Mouse (Mus musculus): Measurements from ENCODE around the gene Psmd12.

Gene Psmd12

GRCm38 (mm10) chr11:107510362-107511269 lies 31.3 kb downstream of the Psmd12 start:
- DNase-seq (ENCODE audit: low read depth, low spot score): no peak

GRCm38 (mm10) chr11:107511954-107512353 lies 32.7 kb downstream of the Psmd12 start:
- peak; percentile 25 for DNase-seq (ENCODE audit: low read depth, low spot score)

GRCm38 (mm10) chr11:107513047-107513446 lies 33.8 kb downstream of the Psmd12 start:
- DNase-seq (ENCODE audit: low read depth, low spot score): no peak

- no peak for DNase-seq (ENCODE audit: low read depth, low spot score)
These were observed 37.1 kb downstream of the Psmd12 start for GRCm38 (mm10) chr11:107516387-107516786.

- DNase-seq (ENCODE audit: low read depth, low spot score): no peak
These were observed 39.6 kb downstream of the Psmd12 start for GRCm38 (mm10) chr11:107518645-107519429.

GRCm38 (mm10) chr11:107521153-107521552 lies 41.9 kb downstream of the Psmd12 start:
- DNase-seq (ENCODE audit: low read depth, low spot score): no peak

GRCm38 (mm10) chr11:107524966-107525365 lies 45.7 kb downstream of the Psmd12 start:
- DNase-seq (ENCODE audit: low read depth, low spot score): no peak

- DNase-seq (ENCODE audit: low read depth, low spot score): no peak
These were observed 48.3 kb downstream of the Psmd12 start for GRCm38 (mm10) chr11:107527632-107528031.

GRCm38 (mm10) chr11:107529320-107529719 lies 50.0 kb downstream of the Psmd12 start:
- DNase-seq (ENCODE audit: low read depth, low spot score): no peak

GRCm38 (mm10) chr11:107531445-107531844 lies 52.2 kb downstream of the Psmd12 start:
- no peak for DNase-seq (ENCODE audit: low read depth, low spot score)

- DNase-seq (ENCODE audit: low read depth, low spot score): no peak
These were observed 53.0 kb downstream of the Psmd12 start for GRCm38 (mm10) chr11:107532271-107532670.

- DNase-seq (ENCODE audit: low read depth, low spot score): no peak
These were observed 59.7 kb downstream of the Psmd12 start for GRCm38 (mm10) chr11:107538994-107539393.

- DNase-seq (ENCODE audit: low read depth, low spot score): no peak
These were observed 61.1 kb downstream of the Psmd12 start for GRCm38 (mm10) chr11:107540339-107540738.

- no peak for DNase-seq (ENCODE audit: low read depth, low spot score)
These were observed 66.6 kb downstream of the Psmd12 start for GRCm38 (mm10) chr11:107545747-107546476.

- no peak for DNase-seq (ENCODE audit: low read depth, low spot score)
These were observed 67.5 kb downstream of the Psmd12 start for GRCm38 (mm10) chr11:107546667-107547301.

- peak; percentile 31 for DNase-seq (ENCODE audit: low read depth, low spot score)
These were observed 68.3 kb downstream of the Psmd12 start, which contains the start of gene Helz for GRCm38 (mm10) chr11:107547351-107548203. TSS of gene Helz (plus strand) at chr11:107547930.

- no peak for DNase-seq (ENCODE audit: low read depth, low spot score)
These were observed 69.1 kb downstream of the Psmd12 start for GRCm38 (mm10) chr11:107548204-107548975.
